Mouse (Mus musculus) spleen, adult 2 months (tissue): ENCODE results near the gene Tspan14. TPM values are rescaled to one million over a fixed set of nuclear protein-coding genes. Genes with fewer than 3 reads are reported as not detected.

ENCODE experiments used
- DNase-seq, 2 experiments: peaks; one replicate each; pipeline versions ENCODE4 v3.0.0 to v3.0.0-alpha.2; 2012 to 2021; ENCODE audit warnings: low spot score in 2 of 2, low read depth in 1 of 2
- H3K27ac ChIP-seq: fragments of 200-500 bp; 2 replicates; pipeline ENCODE4 v1.5.1; 2012; ENCODE audit warnings: low read length, inconsistent platforms; ENCODE audit not compliant: insufficient read depth
- H3K27me3 ChIP-seq: fragments of 200-500 bp; 2 replicates; pipeline ENCODE4 v1.6.1; 2012; ENCODE audit warnings: mild to moderate bottlenecking, moderate library complexity, low read length, inconsistent platforms; ENCODE audit not compliant: control insufficient read depth, insufficient read depth
- H3K36me3 ChIP-seq: fragments of 200-500 bp; 2 replicates; pipeline ENCODE4 v1.6.1; 2012; ENCODE audit warnings: mild to moderate bottlenecking, low read length, inconsistent platforms; ENCODE audit not compliant: control insufficient read depth, insufficient read depth
- H3K4me1 ChIP-seq: fragments of 200-500 bp; 2 replicates; pipeline ENCODE4 v1.6.1; 2011; ENCODE audit warnings: inconsistent platforms; ENCODE audit not compliant: control insufficient read depth, insufficient read depth, insufficient read length
- H3K4me3 ChIP-seq: fragments of 200-500 bp; 2 replicates; pipeline ENCODE4 v1.5.1; 2011; ENCODE audit warnings: mild to moderate bottlenecking, inconsistent platforms; ENCODE audit not compliant: insufficient read depth, insufficient read length; ENCODE audit errors: extremely low read depth
- CTCF ChIP-seq: fragments of 200-500 bp; IDR thresholded peaks from 2 replicates; pipeline ENCODE4 v1.5.1; 2011; ENCODE audit warnings: mild to moderate bottlenecking, inconsistent platforms; ENCODE audit not compliant: insufficient read depth, insufficient read length, insufficient replicate concordance; ENCODE audit errors: extremely low read depth
- POLR2A ChIP-seq: fragments of 200-500 bp; IDR thresholded peaks from 2 replicates; pipeline ENCODE4 v1.6.1; 2011; ENCODE audit warnings: low read depth, low read length, inconsistent platforms
- WGBS: fragments of 180-500 bp; shearing (Covaris S2); methylation state at CpG from one replicate; pipeline ENCODE4 v1.1.7; 2018; 5-methylcytosine and 5-hydroxymethylcytosine counted together
- polyA plus RNA-seq: library from polyadenylated mRNA; depleted of rRNA; stranded (reverse); fragments of >200 nt; gene quantifications from 2 replicates; pipeline ENCODE4 v1.2.3, GENCODE M21; 2012; rRNA removed

Tspan14 gene
- polyA plus RNA-seq, 1 experiment, result 60.0 TPM

DNA sequence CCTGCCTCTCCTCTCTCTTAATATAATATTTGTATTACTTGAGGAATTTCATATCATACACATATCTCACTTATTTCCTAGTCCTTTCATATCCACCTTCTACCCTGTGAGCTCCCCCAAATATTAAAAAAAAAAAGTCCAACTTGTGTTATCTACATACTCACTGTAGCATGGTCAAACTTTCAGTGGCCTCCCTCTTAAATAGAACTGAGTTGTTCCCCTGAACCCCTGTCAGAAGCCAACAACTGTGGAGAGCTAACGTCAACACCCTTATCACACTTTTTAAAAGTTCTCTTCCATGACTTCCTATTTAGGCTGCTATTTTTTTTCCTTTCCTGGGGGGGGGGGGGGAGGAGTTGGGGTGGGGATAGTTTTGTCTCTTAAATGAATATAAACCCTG, 80.9 kb downstream of the Tspan14 start:
- TF ChIP-seq POLR2A (no peak), CTCF (no peak)
- WGBS, result 25% methylated on average over 1 of the region's 1 CpGs
- Histone ChIP-seq H3K27me3 (no peaks in the 10 kb centered on the region), H3K4me3 (no peak overlapping the region), H3K27ac (no peak overlapping the region), H3K4me1 (no peaks in the 10 kb centered on the region), H3K36me3 (no peaks in the 10 kb centered on the region)
- DNase-seq, result no peak

DNA sequence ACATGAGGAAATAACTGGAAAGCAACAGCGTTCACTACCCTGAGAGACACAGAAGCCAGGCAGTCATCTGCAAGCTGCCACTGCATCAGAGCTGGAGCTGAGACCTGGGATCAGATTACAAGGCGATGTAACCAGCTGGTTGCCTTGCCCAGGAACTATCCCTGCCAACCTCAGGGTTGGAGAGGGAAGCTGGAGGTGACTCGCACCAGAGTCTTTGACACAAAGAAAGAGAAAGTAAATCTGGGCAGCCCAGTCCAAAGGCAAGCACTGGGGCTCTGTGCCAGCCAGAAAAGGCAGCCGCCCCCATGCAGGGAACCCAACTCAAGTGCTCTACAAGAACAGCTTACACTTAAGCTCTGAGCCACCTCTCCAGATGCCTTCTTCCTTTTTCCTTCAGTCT, 81.4 kb downstream of the Tspan14 start:
- Histone ChIP-seq H3K4me1 (no peaks in the 10 kb centered on the region), H3K4me3 (no peak overlapping the region), H3K27me3 (no peaks in the 10 kb centered on the region), H3K27ac (no peak overlapping the region), H3K36me3 (no peaks in the 10 kb centered on the region)
- TF ChIP-seq CTCF, result no peak
- no peak for TF ChIP-seq POLR2A
- 81% methylated on average over 4 of the region's 4 CpGs for WGBS
- no peak for DNase-seq

DNA sequence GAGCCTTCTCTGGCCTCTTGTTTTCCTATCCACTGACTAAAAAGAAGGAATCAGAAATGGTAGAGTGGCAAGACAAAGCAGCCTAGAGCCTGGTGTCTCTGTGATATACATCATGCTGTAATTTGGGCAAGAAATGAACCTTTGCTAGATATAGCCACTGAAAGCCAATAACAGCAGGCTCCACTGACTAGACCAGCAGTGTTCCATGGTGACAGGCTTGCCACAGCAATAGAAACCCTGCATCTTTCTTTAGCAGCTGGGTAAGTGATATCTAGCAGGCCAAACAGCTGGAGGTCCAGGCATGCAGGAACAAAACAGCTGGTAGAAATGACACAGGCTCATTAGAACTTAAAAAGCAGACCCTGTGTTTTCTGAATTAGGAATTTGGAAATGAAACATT, 92.0 kb downstream of the Tspan14 start:
- Histone ChIP-seq H3K36me3 (no peaks in the 10 kb centered on the region), H3K27me3 (no peaks in the 10 kb centered on the region), H3K27ac (no peak overlapping the region), H3K4me1 (no peaks in the 10 kb centered on the region), H3K4me3 (no peak overlapping the region)
- TF ChIP-seq CTCF (no peak), POLR2A (no peak)
- no peak for DNase-seq

DNA sequence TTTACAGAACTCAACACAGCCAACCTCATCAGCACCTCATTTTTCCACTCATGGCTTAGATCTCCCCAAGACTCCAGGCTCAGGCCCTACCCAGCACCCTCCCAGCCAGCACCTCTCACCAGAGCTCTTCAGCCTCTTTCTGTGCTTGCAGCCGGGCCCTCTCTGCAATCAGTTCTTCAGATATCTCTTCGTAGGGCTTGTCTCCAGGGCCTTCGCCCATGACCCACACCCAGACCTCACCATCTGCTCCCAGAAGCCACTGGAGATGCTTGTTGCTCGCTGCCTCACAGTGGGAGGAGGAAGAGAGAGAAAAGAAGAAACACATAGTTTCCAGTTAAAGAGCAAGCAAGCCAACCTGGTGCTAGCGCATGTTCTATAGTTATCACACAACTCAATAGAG, 92.6 kb downstream of the Tspan14 start:
- TF ChIP-seq POLR2A (no peak), CTCF (no peak)
- H3K4me3 ChIP-seq, result no peak overlapping the region
- WGBS, result 87% methylated on average over 5 of the region's 5 CpGs

DNA sequence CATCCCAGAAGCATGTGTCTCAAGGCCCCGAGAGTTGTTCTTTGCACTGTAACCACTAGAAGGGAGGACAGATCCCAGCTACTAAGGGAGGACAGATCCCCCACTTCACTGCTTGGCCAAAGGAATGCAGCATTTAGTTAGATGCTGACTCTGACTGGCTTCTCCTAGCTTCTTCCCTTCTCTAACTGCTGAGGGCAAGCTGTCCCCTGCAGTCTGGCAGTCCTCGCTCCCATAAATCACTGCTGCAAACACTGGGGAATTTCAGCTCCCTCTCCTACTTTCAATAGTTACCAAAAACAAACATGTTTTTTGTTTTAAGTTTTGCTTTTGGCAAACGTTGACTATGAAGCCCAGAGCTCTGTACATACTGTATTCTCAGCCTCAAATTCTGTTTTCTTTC, 96.0 kb downstream of the Tspan14 start:
- Histone ChIP-seq H3K4me3 (no peak overlapping the region), H3K36me3 (no peaks in the 10 kb centered on the region), H3K27me3 (no peaks in the 10 kb centered on the region), H3K4me1 (no peaks in the 10 kb centered on the region), H3K27ac (no peak overlapping the region)
- 77% methylated on average over 3 of the region's 3 CpGs for WGBS
- no peak for TF ChIP-seq CTCF
- DNase-seq, result no peak

More for the DNA sequence above, 92.6 kb downstream of the Tspan14 start:
- Histone ChIP-seq H3K27me3 (no peaks in the 10 kb centered on the region), H3K27ac (no peak overlapping the region), H3K4me1 (no peaks in the 10 kb centered on the region), H3K36me3 (no peaks in the 10 kb centered on the region)
- DNase-seq, result no peak

DNA sequence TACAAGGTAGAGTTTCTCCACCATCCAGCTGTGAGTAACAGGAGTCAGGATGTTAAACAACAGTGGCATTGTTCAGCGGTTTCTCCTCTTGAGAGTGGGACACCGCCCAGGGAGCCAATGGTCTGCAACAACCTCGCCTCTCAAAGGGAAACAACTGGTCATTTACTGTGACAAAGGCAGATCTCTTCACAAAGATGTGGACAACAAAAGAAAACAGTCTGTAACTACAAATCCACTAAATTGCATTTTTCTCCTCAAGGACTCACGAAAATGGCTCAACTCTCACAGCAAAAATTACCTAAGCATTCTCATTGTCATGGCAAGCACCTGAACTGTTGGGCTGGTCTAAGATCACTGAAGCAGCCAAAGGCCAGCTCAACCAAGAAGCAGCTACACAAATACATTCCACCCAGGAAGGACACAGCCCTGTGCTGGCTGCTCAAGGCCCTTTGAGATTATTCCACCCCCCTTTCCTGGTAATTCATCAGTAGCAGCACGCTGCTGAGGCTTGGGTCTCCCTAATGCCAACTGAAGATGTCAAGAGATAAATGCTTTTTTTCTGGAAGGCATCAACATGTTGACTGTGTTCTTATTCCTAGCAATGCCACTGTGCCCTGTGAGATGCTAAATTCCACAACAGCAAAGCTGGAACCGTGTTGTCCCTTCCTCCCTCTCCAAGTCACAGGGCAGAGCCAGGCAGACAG, 101.6 kb downstream of the Tspan14 start:
- TF ChIP-seq CTCF, result no peak
- TF ChIP-seq POLR2A, result no peak
- Histone ChIP-seq H3K27me3 (no peaks in the 10 kb centered on the region), H3K4me3 (no peak overlapping the region), H3K36me3 (no peaks in the 10 kb centered on the region), H3K4me1 (no peaks in the 10 kb centered on the region), H3K27ac (no peak overlapping the region)
- WGBS, result 88% methylated on average over 6 of the region's 6 CpGs
- no peak for DNase-seq

DNA sequence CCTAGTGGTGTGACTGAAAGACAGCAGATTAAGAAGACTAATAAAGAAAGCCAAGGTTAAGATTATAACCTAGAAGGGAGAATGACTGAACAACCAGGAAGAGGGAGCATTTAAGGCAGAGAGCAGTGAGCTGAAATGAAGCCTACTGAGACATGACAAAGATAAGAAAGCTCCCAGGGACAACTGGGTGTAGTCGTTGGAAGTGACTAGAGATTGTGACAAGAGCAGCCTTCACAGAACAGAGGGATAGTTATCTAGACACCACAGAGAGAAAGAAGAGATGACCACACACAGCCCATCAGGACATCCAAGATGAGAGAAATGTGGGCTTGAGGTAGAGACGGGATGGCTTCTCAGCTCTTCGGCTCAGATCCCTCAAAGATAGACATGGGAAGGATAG, 102.9 kb downstream of the Tspan14 start:
- 82% methylated on average over 3 of the region's 3 CpGs for WGBS
- DNase-seq, result no peak

DNA sequence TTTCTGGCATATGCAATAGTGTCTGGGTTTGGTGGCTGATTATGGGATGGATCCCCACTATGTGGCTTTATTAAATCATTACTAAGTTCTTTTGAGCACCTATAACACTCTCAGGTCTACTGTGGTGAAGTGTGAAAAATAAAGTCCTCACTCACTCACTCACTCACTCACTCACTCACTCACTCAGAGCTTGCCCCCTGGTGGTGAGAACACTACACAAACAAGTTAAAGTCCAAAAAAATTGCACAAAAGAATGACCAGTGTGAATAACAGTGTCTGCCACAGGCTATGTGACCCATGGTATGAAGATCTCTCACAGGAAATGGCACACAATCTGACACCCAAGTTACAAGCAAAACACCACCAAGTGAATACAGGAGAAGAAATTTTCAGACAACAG, 103.6 kb downstream of the Tspan14 start:
- no peak for TF ChIP-seq POLR2A
- TF ChIP-seq CTCF, result no peak
- DNase-seq, result no peak
- H3K36me3 ChIP-seq, result no peaks in the 10 kb centered on the region
- H3K27ac ChIP-seq, result no peak overlapping the region
- H3K27me3 ChIP-seq, result no peaks in the 10 kb centered on the region
- no peaks in the 10 kb centered on the region for H3K4me1 ChIP-seq
- no peak overlapping the region for H3K4me3 ChIP-seq

More for the DNA sequence above, 102.9 kb downstream of the Tspan14 start:
- Histone ChIP-seq H3K4me3 (no peak overlapping the region), H3K4me1 (no peaks in the 10 kb centered on the region), H3K36me3 (no peaks in the 10 kb centered on the region), H3K27me3 (no peaks in the 10 kb centered on the region), H3K27ac (no peak overlapping the region)
- no peak for TF ChIP-seq CTCF
- no peak for TF ChIP-seq POLR2A

Other genes starting within 250 kb of the Tspan14 start
- 0.42 and 0.48 TPM in 2 replicates for gene Sh2d4b, start 73.5 kb downstream of the Tspan14 start, polyA plus RNA-seq
- gene Fam213a, start 47.0 kb upstream of the Tspan14 start, polyA plus RNA-seq, result 10.5 and 22.1 TPM in 2 replicates
- gene Dydc2, start 102.4 kb upstream of the Tspan14 start, polyA plus RNA-seq, result not detected in 2 replicates
- not detected in 2 replicates for gene Dydc1, start 106.1 kb upstream of the Tspan14 start, polyA plus RNA-seq
- 0.69 and 0.73 TPM in 2 replicates for gene Mat1a, start 138.2 kb upstream of the Tspan14 start, polyA plus RNA-seq
- gene Sftpa1, start 165.0 kb upstream of the Tspan14 start, polyA plus RNA-seq, result not detected in 2 replicates
- not detected in 2 replicates for gene Mbl1, start 184.7 kb upstream of the Tspan14 start, polyA plus RNA-seq
- not detected in 2 replicates for gene Sftpd, start 218.3 kb upstream of the Tspan14 start, polyA plus RNA-seq